In the genomic region with DNA sequence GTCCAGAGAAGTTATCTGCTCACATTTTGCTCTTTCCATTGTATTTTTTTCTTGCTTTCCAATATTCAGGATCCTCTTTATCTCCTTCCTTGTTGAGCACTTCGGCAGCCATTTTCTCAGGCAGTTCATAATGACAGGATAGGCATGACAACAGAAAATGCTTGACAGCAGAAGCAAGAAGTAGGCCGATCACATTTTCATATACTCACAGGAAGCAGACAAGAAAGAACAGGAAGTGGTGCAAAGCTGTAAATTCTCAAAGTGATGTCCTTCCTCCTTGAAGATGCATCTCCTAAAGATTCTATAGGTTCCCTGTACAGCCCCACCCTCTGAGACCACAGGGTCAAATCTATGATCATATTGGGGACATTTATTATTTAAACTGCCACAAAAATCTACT, we compare ENCODE assay signal across 26 mouse cellular contexts. TPM values are rescaled to one million over a fixed set of nuclear protein-coding genes. Genes with fewer than 3 reads are reported as not detected.
DNase-seq lines count a peak whose midpoint lies in the region; ATAC-seq and TF ChIP-seq lines count a peak whose summit lies in the region.
"Had no signal": no experiment of that assay in that cellular context is flagged by ENCODE, and none has a peak within 500 bp of the region (broad histone marks: within the 10 kb centered on the region; RNA-seq: fewer than 3 reads in every experiment).

No protein-coding gene starts in this region.

- peak; percentile 67 for ATAC-seq in inflammation-experienced regulatory T-cells, adult 6 months
- ATAC-seq: intestine, embryonic 15.5 days had no signal

- TF ChIP-seq POLR2A in kidney, adult 2 months (IDR thresholded peaks at IDR 0.05; ENCODE audit: low read depth, low read length), result no peak

- H3K4me1 ChIP-seq in kidney, adult 2 months (ENCODE audit: control insufficient read depth, insufficient read depth, low read length), result peaks cover under 1% of the 10 kb centered on the region; the same call in 1 of the 2 replicates
- H3K4me1 ChIP-seq: intestine, embryonic 15.5 days had no signal

- H3K27me3 ChIP-seq in kidney, adult 2 months (replicated peaks; ENCODE audit: control insufficient read depth, insufficient read depth, low read length), result no peaks in the 10 kb centered on the region
- H3K27me3 ChIP-seq: embryonic facial prominence, embryonic 12.5 days; forebrain, embryonic 12.5 days; heart, embryonic 15.5 days; intestine, embryonic 15.5 days; kidney, embryonic 15.5 days; limb, embryonic 15.5 days; neural tube, embryonic 15.5 days had no signal

- no peak for TF ChIP-seq CTCF in kidney, adult 2 months (conservative IDR thresholded peaks at IDR 0.05; ENCODE audit: insufficient read depth, insufficient read length, low read depth, low read length)

- no peak overlapping the region for H3K4me3 ChIP-seq in kidney, adult 2 months (ENCODE audit: insufficient read depth, low read depth, low read length)
- H3K4me3 ChIP-seq: embryonic facial prominence, embryonic 12.5 days; erythroblast, embryonic 14.5 days; forebrain, embryonic 12.5 days; heart, embryonic 15.5 days; intestine, embryonic 15.5 days; kidney, embryonic 15.5 days; limb, embryonic 15.5 days; midbrain, embryonic 10.5 days; neural tube, embryonic 15.5 days had no signal

- H3K36me3 ChIP-seq in kidney, adult 2 months (ENCODE audit: control insufficient read depth, insufficient read depth, low read length), result no peaks in the 10 kb centered on the region
- H3K36me3 ChIP-seq: embryonic facial prominence, embryonic 12.5 days; forebrain, embryonic 12.5 days; heart, embryonic 15.5 days; intestine, embryonic 15.5 days; kidney, embryonic 15.5 days; limb, embryonic 15.5 days; midbrain, embryonic 10.5 days; neural tube, embryonic 15.5 days had no signal

- H3K27ac ChIP-seq in kidney, adult 2 months (ENCODE audit: insufficient read depth, low read depth, low read length), result no peak overlapping the region
- H3K27ac ChIP-seq: embryonic facial prominence, embryonic 12.5 days; forebrain, embryonic 12.5 days; heart, embryonic 15.5 days; hindbrain, embryonic 14.5 days; intestine, embryonic 15.5 days; kidney, embryonic 15.5 days; limb, embryonic 15.5 days; liver, embryonic 14.5 days; midbrain, embryonic 10.5 days; neural tube, embryonic 15.5 days had no signal

- 73% methylated on average over 2 of the region's 2 CpGs for WGBS in kidney, adult 2 months

- DNase-seq in spleen, postnatal 36 days (ENCODE audit: low spot score in 2 of 2), result peak; percentile 49 to 60
- DNase-seq in spleen, postnatal 10 days (ENCODE audit: low spot score in 2 of 2), result no peak
- DNase-seq in T-cell, adult 2 months (ENCODE audit: low spot score), result peak; percentile 39
- DNase-seq in kidney, adult 2 months, result no peak
- DNase-seq in adrenal gland, adult 8-10 months, result no peak
- DNase-seq in layer of hippocampus, postnatal 25 days (ENCODE audit: extremely low spot score in 1 of 2, low spot score in 1 of 2), result no peak
- DNase-seq: adrenal gland, postnatal 36 days; cerebellum, postnatal 14 days; heart, postnatal 36 days; kidney, postnatal 36 days; left cerebral cortex, postnatal 4 days; lung, embryonic 14.5 days; lung, postnatal 4 days; thymus, postnatal 36 days had no signal

RNA-seq across cellular contexts. Expression of a gene that starts 6.1 kb away (rescaled TPM):
- 10 to 100 TPM; 41.8 to 44.1 (median 43.3) TPM for polyA plus RNA-seq in inflammation-experienced regulatory T-cells, adult 6 months (2017; shearing (Covaris generic))
- polyA plus RNA-seq in kidney, adult 2 months (2012; rRNA removed), result 18.3 and 18.7 TPM in 2 replicates
- total RNA-seq in adrenal gland, adult 8-10 months (2022), result 10 to 100 TPM; 35.1 to 58.6 (median 50.5) TPM
- total RNA-seq in layer of hippocampus, postnatal 25 days (2021), result 10 to 100 TPM; 43.0 to 43.6 TPM

RNA-seq across cellular contexts. Expression of a gene that starts 42.3 kb away (rescaled TPM):
- 10 to 100 TPM; 49.3 to 67.5 (median 63.5) TPM for polyA plus RNA-seq in inflammation-experienced regulatory T-cells, adult 6 months (2017; shearing (Covaris generic))
- 62.1 and 68.7 TPM in 2 replicates for polyA plus RNA-seq in kidney, adult 2 months (2012; rRNA removed)
- 10 to 100 TPM; 81.6 to 96.2 (median 89.6) TPM for total RNA-seq in adrenal gland, adult 8-10 months (2022)
- 100 to 1,000 TPM in 1 of 2 experiments, 10 to 100 TPM in 1; 90.7 to 106 TPM for total RNA-seq in layer of hippocampus, postnatal 25 days (2021)

Comparison
In these comparisons a context has a peak if more than half of its experiments do, and no peak if none do; other contexts are left out.
1. DNase-seq: peak in spleen, postnatal 36 days (2 of 2) and T-cell, adult 2 months (single experiment); none in spleen, postnatal 10 days (0 of 2), kidney, adult 2 months (single experiment), adrenal gland, adult 8-10 months (single experiment) and layer of hippocampus, postnatal 25 days (0 of 2).